Mouse (Mus musculus) liver, embryonic 14.5 days (tissue): Measurements from ENCODE around the gene Hal.

Experiments used
- CTCF ChIP-seq: IDR thresholded peaks from 2 replicates; pipeline ENCODE4 v1.5.1; 2016; ENCODE audit warnings: antibody characterized with exemption, low read depth, control low read depth
- EP300 ChIP-seq: IDR thresholded peaks from 2 replicates; pipeline ENCODE4 v1.6.1; 2016; ENCODE audit warnings: antibody characterized with exemption, low read depth

DNA sequence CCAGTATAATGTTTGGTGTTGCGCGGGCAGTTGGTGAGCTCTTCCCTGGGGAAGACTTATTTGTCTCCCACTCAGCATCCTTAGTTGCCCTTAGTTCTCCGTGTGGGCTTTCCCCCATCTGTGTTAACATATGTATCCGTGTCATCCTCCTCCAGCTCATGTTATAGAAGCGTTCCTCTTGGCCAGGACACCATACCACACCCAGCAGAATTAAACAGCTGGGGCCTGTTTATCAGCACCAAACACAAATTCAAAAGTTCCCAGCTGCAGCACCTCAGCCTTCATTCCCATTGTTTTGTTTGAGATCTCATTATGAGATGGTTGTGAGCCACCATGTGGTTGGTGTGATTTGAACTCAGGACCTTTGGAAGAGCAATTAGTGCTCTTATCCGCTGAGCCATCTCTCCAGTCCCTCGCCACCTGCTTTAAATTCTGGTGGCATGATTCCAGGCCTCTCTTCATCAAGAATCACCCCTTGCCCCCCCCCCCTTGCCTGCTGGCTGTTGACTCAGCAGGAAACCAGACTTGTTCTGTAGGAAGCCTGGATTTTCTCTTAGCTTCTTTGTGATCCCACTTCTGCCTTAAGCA, 19.9 kb downstream of the Hal start:
- TF ChIP-seq CTCF, result no peak
- TF ChIP-seq EP300, result no peak
